Mouse (Mus musculus): ENCODE data around the gene Gm19402. TPM values are rescaled to one million over a fixed set of nuclear protein-coding genes. Genes with fewer than 3 reads are reported as not detected.

Gm19402 gene
- polyA plus RNA-seq, 1 experiment = not detected

GRCm38 (mm10) chr10:77709831-77710230, 19.3 kb upstream of the Gm19402 start:
- no peaks in the 10 kb centered on the region for H3K4me1 ChIP-seq (ENCODE audit: control insufficient read depth, insufficient read depth, low read length)
- no peak overlapping the region for H3K27ac ChIP-seq (ENCODE audit: insufficient read depth, low read length)
- TF ChIP-seq CTCF (IDR thresholded peaks at IDR 0.05; ENCODE audit: extremely low read depth, insufficient read depth, low read length) (no peak), POLR2A (IDR thresholded peaks at IDR 0.05; ENCODE audit: extremely low read depth, insufficient read depth, low read length) (no peak)
- H3K4me3 ChIP-seq (ENCODE audit: insufficient read depth, low read length) = no peak overlapping the region

GRCm38 (mm10) chr10:77706326-77706725, 15.8 kb upstream of the Gm19402 start, which contains the start of gene Gm10272:
Gene Gm10272 (plus strand): TSS chr10:77706626.
- H3K4me1 ChIP-seq (ENCODE audit: control insufficient read depth, insufficient read depth, low read length) = no peaks in the 10 kb centered on the region
- no peak for TF ChIP-seq POLR2A (IDR thresholded peaks at IDR 0.05; ENCODE audit: extremely low read depth, insufficient read depth, low read length)
- TF ChIP-seq CTCF (IDR thresholded peaks at IDR 0.05; ENCODE audit: extremely low read depth, insufficient read depth, low read length) = no peak
- no peak within 1 kb of the TSS for H3K27ac ChIP-seq (ENCODE audit: insufficient read depth, low read length)
- H3K4me3 ChIP-seq (ENCODE audit: insufficient read depth, low read length) = no peak within 1 kb of the TSS

- no peak within 1 kb of the TSS for H3K27ac ChIP-seq (ENCODE audit: insufficient read depth, low read length)
- no peaks in the 10 kb centered on the region for H3K4me1 ChIP-seq (ENCODE audit: control insufficient read depth, insufficient read depth, low read length)
- TF ChIP-seq CTCF (IDR thresholded peaks at IDR 0.05; ENCODE audit: extremely low read depth, insufficient read depth, low read length) (no peak), POLR2A (IDR thresholded peaks at IDR 0.05; ENCODE audit: extremely low read depth, insufficient read depth, low read length) (no peak)
- no peak within 1 kb of the TSS for H3K4me3 ChIP-seq (ENCODE audit: insufficient read depth, low read length)
These were observed 6.6 kb upstream of the Gm19402 start, which contains the start of gene Gm9508 for GRCm38 (mm10) chr10:77697133-77697532. Gene Gm9508 (minus strand): TSS chr10:77697233.

- no peak overlapping the region for H3K4me3 ChIP-seq (ENCODE audit: insufficient read depth, low read length)
- TF ChIP-seq CTCF (IDR thresholded peaks at IDR 0.05; ENCODE audit: extremely low read depth, insufficient read depth, low read length) (no peak), POLR2A (IDR thresholded peaks at IDR 0.05; ENCODE audit: extremely low read depth, insufficient read depth, low read length) (no peak)
- H3K27ac ChIP-seq (ENCODE audit: insufficient read depth, low read length) = no peak overlapping the region
- H3K4me1 ChIP-seq (ENCODE audit: control insufficient read depth, insufficient read depth, low read length) = peaks cover 4% of the 10 kb centered on the region
These were observed 3.5 kb downstream of the Gm19402 start for GRCm38 (mm10) chr10:77687021-77687420.

GRCm38 (mm10) chr10:77685895-77686664, 4.5 kb downstream of the Gm19402 start, which contains the start of gene Tspear:
Gene Tspear (plus strand): TSS chr10:77686569.
- Histone ChIP-seq H3K4me1 (ENCODE audit: control insufficient read depth, insufficient read depth, low read length) (peaks cover 4% of the 10 kb centered on the region), H3K4me3 (ENCODE audit: insufficient read depth, low read length) (no peak within 1 kb of the TSS), H3K27ac (ENCODE audit: insufficient read depth, low read length) (no peak within 1 kb of the TSS)
- TF ChIP-seq CTCF (IDR thresholded peaks at IDR 0.05; ENCODE audit: extremely low read depth, insufficient read depth, low read length) = no peak
- no peak for TF ChIP-seq POLR2A (IDR thresholded peaks at IDR 0.05; ENCODE audit: extremely low read depth, insufficient read depth, low read length)

GRCm38 (mm10) chr10:77684181-77684580, 6.4 kb downstream of the Gm19402 start:
- no peak for TF ChIP-seq CTCF (IDR thresholded peaks at IDR 0.05; ENCODE audit: extremely low read depth, insufficient read depth, low read length)
- TF ChIP-seq POLR2A (IDR thresholded peaks at IDR 0.05; ENCODE audit: extremely low read depth, insufficient read depth, low read length) = no peak
- Histone ChIP-seq H3K27ac (ENCODE audit: insufficient read depth, low read length) (no peak overlapping the region), H3K4me3 (ENCODE audit: insufficient read depth, low read length) (no peak overlapping the region), H3K4me1 (ENCODE audit: control insufficient read depth, insufficient read depth, low read length) (peaks cover 4% of the 10 kb centered on the region)

- Histone ChIP-seq H3K4me3 (ENCODE audit: insufficient read depth, low read length) (no peak overlapping the region), H3K27ac (ENCODE audit: insufficient read depth, low read length) (no peak overlapping the region), H3K4me1 (ENCODE audit: control insufficient read depth, insufficient read depth, low read length) (peaks cover 4% of the 10 kb centered on the region)
- TF ChIP-seq POLR2A (IDR thresholded peaks at IDR 0.05; ENCODE audit: extremely low read depth, insufficient read depth, low read length) (no peak), CTCF (IDR thresholded peaks at IDR 0.05; ENCODE audit: extremely low read depth, insufficient read depth, low read length) (no peak)
These were observed 7.6 kb downstream of the Gm19402 start for GRCm38 (mm10) chr10:77682994-77683393.

- no peak overlapping the region for H3K4me3 ChIP-seq (ENCODE audit: insufficient read depth, low read length)
- no peak overlapping the region for H3K27ac ChIP-seq (ENCODE audit: insufficient read depth, low read length)
- TF ChIP-seq CTCF (IDR thresholded peaks at IDR 0.05; ENCODE audit: extremely low read depth, insufficient read depth, low read length) = no peak
- TF ChIP-seq POLR2A (IDR thresholded peaks at IDR 0.05; ENCODE audit: extremely low read depth, insufficient read depth, low read length) = no peak
- peaks cover under 1% of the 10 kb centered on the region; the same call in 1 of the 2 replicates for H3K4me1 ChIP-seq (ENCODE audit: control insufficient read depth, insufficient read depth, low read length)
These were observed 13.0 kb downstream of the Gm19402 start for GRCm38 (mm10) chr10:77677562-77677961.

- Histone ChIP-seq H3K4me3 (ENCODE audit: insufficient read depth, low read length) (no peak overlapping the region), H3K27ac (ENCODE audit: insufficient read depth, low read length) (no peak overlapping the region), H3K4me1 (ENCODE audit: control insufficient read depth, insufficient read depth, low read length) (no peaks in the 10 kb centered on the region)
- TF ChIP-seq POLR2A (IDR thresholded peaks at IDR 0.05; ENCODE audit: extremely low read depth, insufficient read depth, low read length) (no peak), CTCF (IDR thresholded peaks at IDR 0.05; ENCODE audit: extremely low read depth, insufficient read depth, low read length) (no peak)
These were observed 16.8 kb downstream of the Gm19402 start for GRCm38 (mm10) chr10:77673765-77674164.

GRCm38 (mm10) chr10:77671519-77671918, 19.0 kb downstream of the Gm19402 start:
- no peak overlapping the region for H3K27ac ChIP-seq (ENCODE audit: insufficient read depth, low read length)
- no peaks in the 10 kb centered on the region for H3K4me1 ChIP-seq (ENCODE audit: control insufficient read depth, insufficient read depth, low read length)
- no peak overlapping the region for H3K4me3 ChIP-seq (ENCODE audit: insufficient read depth, low read length)
- TF ChIP-seq POLR2A (IDR thresholded peaks at IDR 0.05; ENCODE audit: extremely low read depth, insufficient read depth, low read length) (no peak), CTCF (IDR thresholded peaks at IDR 0.05; ENCODE audit: extremely low read depth, insufficient read depth, low read length) (no peak)
